Mouse (Mus musculus) heart, postnatal 0 days (tissue): ENCODE data around the gene Slc2a10.
"Not testable (repeated sequence)": the region's sequence is repeated elsewhere in the genome, so short reads cannot be mapped to it uniquely, and the experiment has no call there.

ENCODE experiments used
- CTCF ChIP-seq: IDR thresholded peaks from 2 replicates; pipeline ENCODE4 v1.5.1; 2016; ENCODE audit warnings: antibody characterized with exemption, control low read depth, low read depth
- EP300 ChIP-seq: IDR thresholded peaks from 2 replicates; pipeline ENCODE4 v1.6.1; 2016; ENCODE audit warnings: antibody characterized with exemption, low read depth

DNA sequence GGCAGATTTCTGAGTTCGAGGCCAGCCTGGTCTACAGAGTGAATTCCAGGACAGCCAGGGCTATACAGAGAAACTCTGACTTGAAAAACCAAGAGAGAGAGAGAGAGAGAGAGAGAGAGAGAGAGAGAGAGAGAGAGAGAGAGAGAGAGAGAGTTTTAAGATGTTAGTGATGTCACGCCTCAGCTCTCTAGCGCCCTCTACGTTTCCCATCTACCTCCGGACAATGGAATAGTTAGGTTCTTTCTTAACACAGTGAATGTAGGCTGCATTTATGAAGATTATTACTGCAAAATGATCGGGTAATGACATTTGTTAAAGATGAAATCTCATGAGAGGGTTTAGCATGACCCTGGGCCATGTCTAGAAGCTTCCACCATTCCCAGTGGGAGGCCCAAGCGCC lies 46.8 kb downstream of the Slc2a10 start:
- TF ChIP-seq CTCF, EP300: not testable (repeated sequence)
